Mouse (Mus musculus) spleen, adult 2 months (tissue): ENCODE data around the gene Fbxw27. TPM values are rescaled to one million over a fixed set of nuclear protein-coding genes. Genes with fewer than 3 reads are reported as not detected.
A peak's percentile ranks its signal among the peaks of the same experiment; 100 is the strongest.
"Not testable (repeated sequence)": the region's sequence is repeated elsewhere in the genome, so short reads cannot be mapped to it uniquely, and the experiment has no call there.

Source experiments
- DNase-seq, 2 experiments: peaks; one replicate each; pipeline versions ENCODE4 v3.0.0 to v3.0.0-alpha.2; 2012 to 2021; ENCODE audit warnings: low spot score in 2 of 2, low read depth in 1 of 2
- H3K27ac ChIP-seq: fragments of 200-500 bp; 2 replicates; pipeline ENCODE4 v1.5.1; 2012; ENCODE audit warnings: low read length, inconsistent platforms; ENCODE audit not compliant: insufficient read depth
- H3K27me3 ChIP-seq: fragments of 200-500 bp; 2 replicates; pipeline ENCODE4 v1.6.1; 2012; ENCODE audit warnings: mild to moderate bottlenecking, moderate library complexity, low read length, inconsistent platforms; ENCODE audit not compliant: control insufficient read depth, insufficient read depth
- H3K36me3 ChIP-seq: fragments of 200-500 bp; 2 replicates; pipeline ENCODE4 v1.6.1; 2012; ENCODE audit warnings: mild to moderate bottlenecking, low read length, inconsistent platforms; ENCODE audit not compliant: control insufficient read depth, insufficient read depth
- H3K4me1 ChIP-seq: fragments of 200-500 bp; 2 replicates; pipeline ENCODE4 v1.6.1; 2011; ENCODE audit warnings: inconsistent platforms; ENCODE audit not compliant: control insufficient read depth, insufficient read depth, insufficient read length
- H3K4me3 ChIP-seq: fragments of 200-500 bp; 2 replicates; pipeline ENCODE4 v1.5.1; 2011; ENCODE audit warnings: mild to moderate bottlenecking, inconsistent platforms; ENCODE audit not compliant: insufficient read depth, insufficient read length; ENCODE audit errors: extremely low read depth
- CTCF ChIP-seq: fragments of 200-500 bp; IDR thresholded peaks from 2 replicates; pipeline ENCODE4 v1.5.1; 2011; ENCODE audit warnings: mild to moderate bottlenecking, inconsistent platforms; ENCODE audit not compliant: insufficient read depth, insufficient read length, insufficient replicate concordance; ENCODE audit errors: extremely low read depth
- POLR2A ChIP-seq: fragments of 200-500 bp; IDR thresholded peaks from 2 replicates; pipeline ENCODE4 v1.6.1; 2011; ENCODE audit warnings: low read depth, low read length, inconsistent platforms
- WGBS: fragments of 180-500 bp; shearing (Covaris S2); methylation state at CpG from one replicate; pipeline ENCODE4 v1.1.7; 2018; 5-methylcytosine and 5-hydroxymethylcytosine counted together
- polyA plus RNA-seq: library from polyadenylated mRNA; depleted of rRNA; stranded (reverse); fragments of >200 nt; gene quantifications from 2 replicates; pipeline ENCODE4 v1.2.3, GENCODE M21; 2012

Gene Fbxw27
- polyA plus RNA-seq, 1 experiment: not detected

DNA sequence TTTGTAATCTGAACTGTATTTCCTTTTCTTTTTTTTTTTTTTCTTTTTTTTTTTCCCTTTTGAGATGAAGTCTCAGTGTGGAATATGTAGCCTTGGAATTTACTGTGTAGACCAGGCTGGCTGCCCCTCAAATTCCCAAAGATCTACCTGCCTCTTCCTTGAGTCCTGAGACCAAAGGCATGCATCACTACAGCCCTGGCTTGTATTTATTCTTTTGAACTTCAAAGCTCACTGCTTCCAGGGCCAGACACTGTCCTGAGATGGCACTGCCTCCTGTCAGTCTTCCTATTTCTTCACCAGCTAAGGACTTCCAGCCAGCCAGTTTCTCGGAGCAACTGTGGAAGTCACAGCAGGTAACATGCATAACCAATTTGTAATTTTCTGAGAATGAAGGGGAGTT, 21.5 kb upstream of the Fbxw27 start, which contains the start of gene Spink8:
Spink8 (plus strand) TSS at position 301 of the 400 bp plus-strand sequence.
- TF ChIP-seq POLR2A (no peak), CTCF (no peak)
- 88% methylated on average over 1 of the region's 1 CpGs for WGBS
- no peaks in the 10 kb centered on the region for H3K4me1 ChIP-seq

GRCm38 (mm10) chr9:109807898-109808297, 17.4 kb upstream of the Fbxw27 start:
- no peaks in the 10 kb centered on the region for H3K27me3 ChIP-seq
- no peak for TF ChIP-seq CTCF
- TF ChIP-seq POLR2A: no peak
- WGBS: 33% methylated on average over 3 of the region's 3 CpGs
- no peaks in the 10 kb centered on the region for H3K4me1 ChIP-seq
- H3K36me3 ChIP-seq: no peaks in the 10 kb centered on the region
- no peak overlapping the region for H3K4me3 ChIP-seq
- no peak for DNase-seq
- no peak overlapping the region for H3K27ac ChIP-seq

More for the DNA sequence above, 21.5 kb upstream of the Fbxw27 start, which contains the start of gene Spink8:
- Histone ChIP-seq H3K27ac (no peak within 1 kb of the TSS), H3K36me3 (no peaks in the 10 kb centered on the region), H3K27me3 (no peaks in the 10 kb centered on the region), H3K4me3 (no peak within 1 kb of the TSS)
- DNase-seq: no peak

GRCm38 (mm10) chr9:109806695-109807293, 16.3 kb upstream of the Fbxw27 start:
- TF ChIP-seq POLR2A (no peak), CTCF (no peak)
- Histone ChIP-seq H3K36me3 (no peaks in the 10 kb centered on the region), H3K27me3 (no peaks in the 10 kb centered on the region), H3K4me1 (no peaks in the 10 kb centered on the region), H3K27ac (no peak overlapping the region), H3K4me3 (no peak overlapping the region)
- no peak for DNase-seq
- WGBS: 80% methylated on average over 2 of the region's 2 CpGs

- TF ChIP-seq CTCF (no peak), POLR2A (no peak)
- Histone ChIP-seq H3K4me1 (no peaks in the 10 kb centered on the region), H3K27ac (no peak overlapping the region), H3K4me3 (no peak overlapping the region), H3K36me3 (no peaks in the 10 kb centered on the region), H3K27me3 (no peaks in the 10 kb centered on the region)
- DNase-seq: no peak
- WGBS: 37% methylated on average over 1 of the region's 1 CpGs
These were observed 15.8 kb upstream of the Fbxw27 start for GRCm38 (mm10) chr9:109806260-109806659.

DNA sequence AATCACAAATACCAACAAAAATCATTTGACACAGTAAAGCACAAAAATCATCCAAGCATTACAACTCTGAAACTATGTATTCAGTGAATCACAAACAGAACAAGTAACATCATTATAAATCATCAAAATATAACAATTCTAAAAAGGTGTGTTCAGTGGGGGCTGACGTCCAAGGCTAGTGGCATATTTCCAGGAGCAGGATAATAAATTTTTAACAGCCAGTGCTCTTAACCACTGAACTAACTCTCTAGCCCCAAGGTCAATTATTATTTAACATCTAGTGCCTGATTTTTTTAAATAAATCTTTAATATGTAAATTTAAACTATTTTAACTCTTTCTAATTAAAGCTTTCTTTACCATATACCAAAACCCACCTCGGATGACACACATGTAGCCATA, 15.1 kb upstream of the Fbxw27 start:
- H3K4me3 ChIP-seq, DNase-seq, H3K27me3 ChIP-seq, H3K36me3 ChIP-seq, H3K27ac ChIP-seq, H3K4me1 ChIP-seq: not testable (repeated sequence)
- 89% methylated on average over 2 of the region's 2 CpGs for WGBS

GRCm38 (mm10) chr9:109798051-109798450, 7.6 kb upstream of the Fbxw27 start:
- Histone ChIP-seq H3K4me3 (no peak overlapping the region), H3K27ac (no peak overlapping the region), H3K4me1 (no peaks in the 10 kb centered on the region), H3K27me3 (no peaks in the 10 kb centered on the region), H3K36me3 (no peaks in the 10 kb centered on the region)
- 97% methylated on average over 1 of the region's 1 CpGs for WGBS
- no peak for TF ChIP-seq POLR2A
- TF ChIP-seq CTCF: peak; percentile 18; the same call in 1 of the 2 replicates
- peak in 1 of 2 experiments; percentile 7 for DNase-seq

DNA sequence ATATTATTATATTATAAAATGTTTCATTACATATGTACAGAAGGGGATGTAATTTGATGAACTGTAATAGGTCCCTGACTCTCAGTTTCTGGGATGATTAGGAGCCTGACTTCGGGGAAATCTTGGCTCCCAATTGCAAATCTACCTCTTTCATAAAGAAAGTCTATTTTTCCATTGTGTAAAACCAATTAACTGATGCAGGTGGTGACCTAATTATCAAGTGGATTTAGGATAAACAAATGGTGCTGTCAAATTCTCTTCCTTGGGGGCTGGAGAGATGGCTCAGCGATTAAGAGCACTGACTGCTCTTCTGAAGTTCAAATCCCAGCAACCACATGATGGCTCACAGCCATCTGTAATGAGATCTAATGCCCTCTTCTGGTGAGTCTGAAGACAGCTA, 5.3 kb upstream of the Fbxw27 start:
- H3K4me3 ChIP-seq: no peak overlapping the region
- H3K27me3 ChIP-seq: no peaks in the 10 kb centered on the region
- no peak overlapping the region for H3K27ac ChIP-seq
- no peak for TF ChIP-seq POLR2A
- no peak for DNase-seq
- H3K4me1 ChIP-seq: no peaks in the 10 kb centered on the region
- WGBS: 83% methylated on average over 2 of the region's 2 CpGs
- no peaks in the 10 kb centered on the region for H3K36me3 ChIP-seq

- no peak for DNase-seq
- no peak for TF ChIP-seq POLR2A
- Histone ChIP-seq H3K27me3 (no peaks in the 10 kb centered on the region), H3K4me3 (no peak overlapping the region), H3K4me1 (no peaks in the 10 kb centered on the region), H3K27ac (no peak overlapping the region), H3K36me3 (no peaks in the 10 kb centered on the region)
- 87% methylated on average over 2 of the region's 2 CpGs for WGBS
These were observed 4.8 kb upstream of the Fbxw27 start for GRCm38 (mm10) chr9:109795221-109795620.

DNA sequence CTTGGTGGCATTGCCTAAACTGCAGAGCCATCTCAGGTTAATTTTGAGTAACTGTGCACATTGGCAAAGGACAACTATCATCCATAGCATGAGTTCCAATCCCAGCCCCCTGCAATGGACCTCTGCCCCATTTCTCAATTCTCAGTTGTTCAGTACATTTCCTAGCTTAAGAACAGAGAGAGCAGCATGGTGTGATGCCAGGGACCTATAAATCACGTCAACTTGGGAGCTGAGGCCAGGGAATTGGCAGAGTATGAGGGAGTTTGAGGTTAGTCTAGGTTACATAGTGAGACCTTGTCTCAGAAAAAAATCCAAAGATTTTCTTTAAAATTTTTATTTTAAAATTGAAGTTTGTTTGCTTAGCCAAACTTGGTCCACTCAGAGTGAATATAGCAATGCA, 23.6 kb downstream of the Fbxw27 start:
- H3K36me3 ChIP-seq, H3K4me1 ChIP-seq, DNase-seq, H3K27me3 ChIP-seq, H3K4me3 ChIP-seq, H3K27ac ChIP-seq: not testable (repeated sequence)
- 77% methylated on average over 1 of the region's 1 CpGs for WGBS

DNA sequence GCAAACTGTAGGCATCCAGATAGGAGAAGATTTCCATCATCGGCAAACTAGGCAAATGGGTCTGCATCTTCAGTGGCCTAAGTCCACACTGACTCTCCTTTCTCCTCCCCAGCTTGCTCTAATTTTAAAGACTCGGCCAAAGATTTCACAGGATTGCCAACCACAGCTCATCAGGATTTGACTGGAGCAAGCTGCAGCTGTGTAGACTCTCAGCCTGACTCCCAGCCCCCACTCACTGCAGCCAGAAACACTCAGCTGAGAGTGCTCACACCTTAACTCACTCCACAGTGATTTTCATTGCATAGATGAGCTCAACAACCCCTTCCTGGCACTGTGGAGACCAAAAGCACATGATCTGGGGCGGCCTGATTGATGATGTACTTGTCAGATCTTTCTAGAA, 44.5 kb downstream of the Fbxw27 start, which contains the start of gene Fbxw26:
Fbxw26 (minus strand) TSS at position 101 of the 400 bp plus-strand sequence.
- DNase-seq, H3K4me3 ChIP-seq, H3K27me3 ChIP-seq, H3K27ac ChIP-seq, H3K4me1 ChIP-seq, H3K36me3 ChIP-seq: not testable (repeated sequence)
- 83% methylated on average over 3 of the region's 3 CpGs for WGBS
